Mouse (Mus musculus) myocyte (in vitro differentiated cells): ENCODE measurements at regions not wholly inside any gene's neighbourhood (a gene's known extent, or its start where the extent isn't known, plus 50 kb on each side); places are given as distances from the start of the nearest gene placed in this dataset.

Experiments
- POLR2A ChIP-seq: IDR thresholded peaks from one replicate; pipeline ENCODE4 v1.6.1; 2011; ENCODE audit warnings: low read depth, mild to moderate bottlenecking, control low read depth, moderate library complexity; ENCODE audit not compliant: insufficient read length
- TCF12 ChIP-seq: IDR thresholded peaks from one replicate; pipeline ENCODE4 v1.6.1; 2011; ENCODE audit warnings: mild to moderate bottlenecking, control low read depth; ENCODE audit not compliant: poor library complexity, insufficient read depth, severe bottlenecking

- TF ChIP-seq POLR2A = no peak
- TF ChIP-seq TCF12 = no peak
Measured at GRCm38 (mm10) chr10:61025061-61025460, 64.1 kb upstream of the Pcbd1 start.
